Mouse (Mus musculus) liver, embryonic 13.5 days (tissue): ENCODE results near the gene Gosr2. TPM values are rescaled to one million over a fixed set of nuclear protein-coding genes. Genes with fewer than 3 reads are reported as not detected.

Source experiments
- ATAC-seq: fragments of 200-750 bp; cut with Nextera tagmentation; 2 replicates; pipeline ENCODE4 v1.8.0; 2017; ENCODE audit warnings: low read depth, mild to moderate bottlenecking, moderate number of reproducible peaks, moderate library complexity
- DNase-seq: peaks from one replicate; pipeline ENCODE4 v3.0.0; 2022
- H3K27ac ChIP-seq: fragments of 300-500 bp; sonication (generic); 2 replicates; pipeline ENCODE4 v1.5.1; 2015; ENCODE audit warnings: moderate library complexity, mild to moderate bottlenecking, inconsistent platforms
- H3K27me3 ChIP-seq: fragments of 300-500 bp; sonication (generic); 2 replicates; pipeline ENCODE4 v1.6.1; 2015; ENCODE audit warnings: mild to moderate bottlenecking, inconsistent platforms
- H3K36me3 ChIP-seq: fragments of 300-500 bp; sonication (generic); 2 replicates; pipeline ENCODE4 v1.6.1; 2015; ENCODE audit warnings: mild to moderate bottlenecking, inconsistent platforms
- H3K4me1 ChIP-seq: fragments of 300-500 bp; sonication (generic); replicated peaks from 2 replicates; pipeline ENCODE4 v1.6.1; 2015; ENCODE audit warnings: inconsistent platforms
- H3K4me2 ChIP-seq: fragments of 300-500 bp; sonication (generic); 2 replicates; pipeline ENCODE4 v1.6.1; 2015; ENCODE audit warnings: inconsistent platforms, mild to moderate bottlenecking, moderate library complexity
- H3K4me3 ChIP-seq: fragments of 300-500 bp; sonication (generic); replicated peaks from 2 replicates; pipeline ENCODE4 v1.5.1; 2015; ENCODE audit warnings: mild to moderate bottlenecking, inconsistent platforms
- H3K9ac ChIP-seq: fragments of 300-500 bp; sonication (generic); 2 replicates; pipeline ENCODE4 v1.6.1; 2015; ENCODE audit warnings: mild to moderate bottlenecking, inconsistent platforms
- H3K9me3 ChIP-seq: fragments of 300-500 bp; sonication (generic); replicated peaks from 2 replicates; pipeline ENCODE4 v1.6.1; 2016; ENCODE audit warnings: inconsistent platforms
- WGBS: fragments of 180-500 bp; shearing (Covaris S2); methylation state at CpG from one replicate; pipeline ENCODE4 v1.1.7; 2015; ENCODE audit not compliant: insufficient replicate concordance; 5-methylcytosine and 5-hydroxymethylcytosine counted together
- polyA plus RNA-seq: library from polyadenylated mRNA; unstranded; fragments of >200 nt; fragmentation: Nextera tagmentation; extraction: Ambion mirVana; gene quantifications from 2 replicates; pipeline ENCODE4 v1.2.1, GENCODE M21; 2015

Gosr2 gene
- polyA plus RNA-seq, 1 experiment from 2014 or later = 43.2 TPM

DNA sequence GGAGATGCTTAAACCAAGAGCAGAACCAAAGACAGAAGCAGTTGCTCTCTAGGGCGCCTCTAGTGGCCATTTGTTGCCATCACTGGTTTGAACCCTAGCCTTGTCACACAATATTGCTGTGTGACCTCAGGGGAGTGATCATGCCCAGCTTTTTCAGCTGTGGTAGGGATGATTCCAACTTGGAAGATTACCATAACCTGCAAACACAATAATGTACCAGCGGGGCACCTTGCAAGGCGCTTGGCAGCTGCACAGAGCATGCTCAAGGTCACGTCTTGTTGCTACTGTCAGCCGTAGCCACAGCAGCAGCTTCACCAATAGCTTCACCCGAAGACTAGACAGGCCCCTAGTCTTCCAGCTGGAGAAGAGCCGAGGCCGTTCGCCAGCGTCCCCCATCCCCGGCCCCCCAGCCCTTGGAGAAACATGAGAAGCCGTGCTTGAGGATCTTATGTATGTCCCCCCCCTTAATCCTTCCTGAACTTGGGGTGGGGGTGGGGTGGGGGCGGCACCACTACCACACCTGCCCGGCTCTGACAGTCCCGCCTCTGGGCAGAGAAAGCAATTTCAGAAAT lies 23.9 kb upstream of the Gosr2 start:
- Histone ChIP-seq H3K9me3 (no peaks in the 10 kb centered on the region), H3K4me2 (no peak overlapping the region), H3K36me3 (no peaks in the 10 kb centered on the region), H3K4me1 (no peaks in the 10 kb centered on the region), H3K9ac (no peak overlapping the region), H3K27me3 (no peaks in the 10 kb centered on the region), H3K27ac (no peak overlapping the region), H3K4me3 (no peak overlapping the region)
- no peak for DNase-seq
- ATAC-seq = no peak
- WGBS = 33% methylated on average over 15 of the region's 15 CpGs

- H3K9ac ChIP-seq = no peak overlapping the region
- WGBS = 63% methylated on average over 5 of the region's 5 CpGs
- no peaks in the 10 kb centered on the region for H3K36me3 ChIP-seq
- no peak overlapping the region for H3K4me2 ChIP-seq
- H3K4me1 ChIP-seq = no peaks in the 10 kb centered on the region
- H3K27me3 ChIP-seq = no peaks in the 10 kb centered on the region
- H3K9me3 ChIP-seq = no peaks in the 10 kb centered on the region
- H3K27ac ChIP-seq = no peak overlapping the region
- ATAC-seq (no peak), DNase-seq (no peak)
- no peak overlapping the region for H3K4me3 ChIP-seq
These were observed 21.7 kb upstream of the Gosr2 start for GRCm38 (mm10) chr11:103719436-103719835.

DNA sequence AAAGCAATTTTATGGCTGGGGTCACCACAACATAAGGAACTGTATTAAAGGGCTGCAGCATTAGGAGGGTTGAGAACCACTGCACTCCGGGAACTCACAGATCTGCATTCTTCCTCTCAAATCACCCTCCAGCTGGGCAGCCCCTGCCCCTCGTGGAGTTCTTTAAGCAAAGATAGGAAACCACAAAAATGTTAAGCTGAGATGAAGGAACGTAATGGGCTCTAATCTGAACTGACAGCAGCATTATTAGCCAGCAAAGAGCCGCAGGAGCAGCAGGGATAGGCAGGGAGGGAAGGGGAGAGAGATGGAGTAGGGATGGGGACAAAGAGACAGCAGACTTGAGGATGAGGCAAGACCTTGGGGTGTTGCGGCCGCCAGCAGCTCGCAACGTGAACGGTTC lies 19.3 kb upstream of the Gosr2 start:
- Histone ChIP-seq H3K27ac (no peak overlapping the region), H3K4me2 (no peak overlapping the region), H3K4me3 (no peak overlapping the region), H3K27me3 (no peaks in the 10 kb centered on the region), H3K36me3 (no peaks in the 10 kb centered on the region), H3K9me3 (no peaks in the 10 kb centered on the region), H3K4me1 (no peaks in the 10 kb centered on the region), H3K9ac (no peak overlapping the region)
- ATAC-seq = no peak
- DNase-seq = no peak
- 30% methylated on average over 9 of the region's 9 CpGs for WGBS

- Histone ChIP-seq H3K9me3 (no peaks in the 10 kb centered on the region), H3K27ac (no peak overlapping the region), H3K4me1 (no peaks in the 10 kb centered on the region), H3K36me3 (no peaks in the 10 kb centered on the region), H3K9ac (no peak overlapping the region), H3K4me3 (no peak overlapping the region), H3K27me3 (no peaks in the 10 kb centered on the region), H3K4me2 (no peak overlapping the region)
- ATAC-seq (no peak), DNase-seq (no peak)
- WGBS = 57% methylated on average over 2 of the region's 2 CpGs
These were observed 16.4 kb upstream of the Gosr2 start for GRCm38 (mm10) chr11:103714074-103714473.

- no peak overlapping the region for H3K9ac ChIP-seq
- H3K9me3 ChIP-seq = no peaks in the 10 kb centered on the region
- H3K27me3 ChIP-seq = no peaks in the 10 kb centered on the region
- DNase-seq (no peak), ATAC-seq (no peak)
- H3K4me1 ChIP-seq = no peaks in the 10 kb centered on the region
- no peak overlapping the region for H3K4me2 ChIP-seq
- H3K4me3 ChIP-seq = no peak overlapping the region
- no peak overlapping the region for H3K27ac ChIP-seq
- H3K36me3 ChIP-seq = no peaks in the 10 kb centered on the region
- WGBS = 58% methylated on average over 28 of the region's 28 CpGs
These were observed 14.3 kb upstream of the Gosr2 start for GRCm38 (mm10) chr11:103711851-103712587.

- H3K27me3 ChIP-seq = no peaks in the 10 kb centered on the region
- H3K9me3 ChIP-seq = no peaks in the 10 kb centered on the region
- no peak overlapping the region for H3K4me3 ChIP-seq
- H3K9ac ChIP-seq = no peak overlapping the region
- H3K36me3 ChIP-seq = no peaks in the 10 kb centered on the region
- no peak overlapping the region for H3K4me2 ChIP-seq
- H3K4me1 ChIP-seq = no peaks in the 10 kb centered on the region
- ATAC-seq (no peak), DNase-seq (no peak)
- 48% methylated on average over 1 of the region's 1 CpGs for WGBS
- no peak overlapping the region for H3K27ac ChIP-seq
These were observed 12.3 kb upstream of the Gosr2 start for GRCm38 (mm10) chr11:103709982-103710381.

GRCm38 (mm10) chr11:103707005-103707404 lies 9.3 kb upstream of the Gosr2 start:
- DNase-seq = no peak
- no peaks in the 10 kb centered on the region for H3K4me1 ChIP-seq
- no peak overlapping the region for H3K4me3 ChIP-seq
- H3K36me3 ChIP-seq = no peaks in the 10 kb centered on the region
- no peak overlapping the region for H3K4me2 ChIP-seq
- H3K9ac ChIP-seq = no peak overlapping the region
- no peaks in the 10 kb centered on the region for H3K9me3 ChIP-seq
- H3K27ac ChIP-seq = no peak overlapping the region
- no peak for ATAC-seq
- WGBS = 24% methylated on average over 8 of the region's 8 CpGs
- no peaks in the 10 kb centered on the region for H3K27me3 ChIP-seq

DNA sequence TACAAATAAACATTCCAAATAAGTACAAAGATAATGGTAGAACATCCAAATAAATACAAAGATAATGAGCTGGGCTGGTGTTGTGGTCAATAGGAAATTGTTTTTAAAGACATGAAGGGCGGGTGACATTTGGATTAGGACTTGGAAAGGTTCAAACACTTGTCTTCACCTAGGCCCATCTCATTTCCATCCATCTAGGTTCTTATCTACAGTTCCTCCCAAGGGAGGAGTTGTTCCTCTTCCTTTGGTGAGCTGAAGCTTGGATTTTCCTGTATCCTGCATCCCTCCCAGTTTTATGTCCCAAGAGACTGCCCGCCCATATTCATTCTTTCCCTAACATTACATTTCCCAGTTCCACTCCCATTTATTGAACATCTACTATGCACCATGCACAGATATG lies 528 bp upstream of the Gosr2 start:
- Histone ChIP-seq H3K4me1 (peaks cover 21% of the 10 kb centered on the region), H3K9ac (peak overlapping the region; percentile 89), H3K4me3 (peak overlapping the region; percentile 94), H3K27me3 (no peaks in the 10 kb centered on the region), H3K36me3 (0 out of 2 replicates have a peak, but pooled peaks cover 3% of the 10 kb centered on the region), H3K4me2 (peak overlapping the region; percentile 79), H3K9me3 (no peaks in the 10 kb centered on the region), H3K27ac (peak overlapping the region; percentile 85)
- no peak for ATAC-seq
- DNase-seq = no peak
- 73% methylated on average over 2 of the region's 2 CpGs for WGBS

DNA sequence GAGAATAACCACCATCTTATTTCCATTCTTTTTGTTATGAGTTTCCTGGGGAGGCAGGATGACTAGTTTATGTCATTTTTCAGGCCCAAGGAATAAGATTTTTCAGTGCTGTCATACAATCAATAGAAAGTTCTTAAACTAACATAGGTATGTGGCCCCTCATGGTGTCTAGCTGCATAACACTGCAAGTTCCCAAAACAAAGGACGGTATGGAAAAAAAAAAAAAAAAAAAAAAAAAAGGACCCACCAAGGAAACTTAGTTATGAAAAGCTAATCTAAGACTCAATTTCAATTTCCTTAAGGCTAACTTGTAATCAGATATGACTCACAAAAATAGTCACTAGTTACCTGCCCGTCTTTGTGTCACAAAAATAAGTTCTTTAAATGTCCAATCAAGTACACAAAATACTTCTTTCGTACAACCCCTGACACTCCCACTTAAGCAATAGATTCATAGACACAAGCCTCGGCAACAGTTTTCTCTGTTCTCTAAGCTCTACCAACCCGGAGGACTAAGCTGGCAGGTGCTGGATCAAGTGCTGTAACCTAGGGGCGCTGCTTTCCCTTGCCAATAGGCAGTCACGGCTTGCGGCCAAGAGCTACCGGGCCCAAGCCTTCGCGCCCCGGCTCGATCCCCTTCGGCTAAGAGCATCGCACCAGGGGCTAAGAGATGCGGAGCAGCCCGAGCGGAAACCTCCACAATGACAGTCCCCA lies 690 bp downstream of the Gosr2 start:
- H3K9ac ChIP-seq = peak overlapping the region; percentile 89
- WGBS = under 1% methylated on average over 18 of the region's 18 CpGs
- H3K36me3 ChIP-seq = 0 out of 2 replicates have a peak, but pooled peaks cover 3% of the 10 kb centered on the region
- H3K4me1 ChIP-seq = peaks cover 21% of the 10 kb centered on the region
- peak overlapping the region; percentile 94 for H3K4me3 ChIP-seq
- peak overlapping the region; percentile 79 for H3K4me2 ChIP-seq
- H3K9me3 ChIP-seq = no peaks in the 10 kb centered on the region
- DNase-seq (no peak), ATAC-seq (peak; percentile 59)
- H3K27ac ChIP-seq = peak overlapping the region; percentile 85
- H3K27me3 ChIP-seq = no peaks in the 10 kb centered on the region

DNA sequence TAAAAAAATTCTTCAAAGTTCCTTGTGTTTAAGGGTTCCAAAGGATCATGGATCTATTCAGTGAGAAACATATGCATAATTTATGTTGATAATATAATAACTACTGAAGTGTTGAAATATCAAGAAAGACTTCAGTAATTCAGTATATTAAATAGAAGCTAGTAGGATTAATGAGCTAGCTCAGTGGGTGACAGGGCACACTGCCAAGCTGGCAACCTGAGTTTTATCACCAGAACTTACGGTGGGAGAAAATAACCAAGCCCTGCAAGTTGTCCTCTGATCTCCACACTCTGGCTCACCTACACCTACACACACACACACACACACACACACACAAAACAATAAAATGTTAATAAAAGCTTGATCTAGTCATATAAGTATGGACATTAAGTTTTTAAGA lies 4.5 kb downstream of the Gosr2 start:
- H3K9me3 ChIP-seq = no peaks in the 10 kb centered on the region
- H3K36me3 ChIP-seq = 0 out of 2 replicates have a peak, but pooled peaks cover 7% of the 10 kb centered on the region
- no peak for ATAC-seq
- WGBS = 57% methylated on average over 1 of the region's 1 CpGs
- peaks cover 34% of the 10 kb centered on the region for H3K4me1 ChIP-seq
- no peaks in the 10 kb centered on the region for H3K27me3 ChIP-seq
- H3K4me2 ChIP-seq = no peak overlapping the region
- H3K27ac ChIP-seq = no peak overlapping the region
- no peak overlapping the region for H3K4me3 ChIP-seq
- no peak overlapping the region for H3K9ac ChIP-seq
- no peak for DNase-seq

- Histone ChIP-seq H3K4me2 (no peak overlapping the region), H3K36me3 (peaks cover 26% of the 10 kb centered on the region), H3K4me1 (peaks cover 24% of the 10 kb centered on the region), H3K9me3 (no peaks in the 10 kb centered on the region), H3K27me3 (no peaks in the 10 kb centered on the region), H3K4me3 (no peak overlapping the region), H3K27ac (no peak overlapping the region), H3K9ac (no peak overlapping the region)
- 82% methylated on average over 1 of the region's 1 CpGs for WGBS
- DNase-seq (no peak), ATAC-seq (no peak)
These were observed 6.7 kb downstream of the Gosr2 start for GRCm38 (mm10) chr11:103691036-103691435.
